Mouse (Mus musculus): ENCODE results near the gene Cped1. TPM values are rescaled to one million over a fixed set of nuclear protein-coding genes. Genes with fewer than 3 reads are reported as not detected.

Gene Cped1
- polyA plus RNA-seq, 1 experiment from 2014 or later = 5.0 TPM

DNA sequence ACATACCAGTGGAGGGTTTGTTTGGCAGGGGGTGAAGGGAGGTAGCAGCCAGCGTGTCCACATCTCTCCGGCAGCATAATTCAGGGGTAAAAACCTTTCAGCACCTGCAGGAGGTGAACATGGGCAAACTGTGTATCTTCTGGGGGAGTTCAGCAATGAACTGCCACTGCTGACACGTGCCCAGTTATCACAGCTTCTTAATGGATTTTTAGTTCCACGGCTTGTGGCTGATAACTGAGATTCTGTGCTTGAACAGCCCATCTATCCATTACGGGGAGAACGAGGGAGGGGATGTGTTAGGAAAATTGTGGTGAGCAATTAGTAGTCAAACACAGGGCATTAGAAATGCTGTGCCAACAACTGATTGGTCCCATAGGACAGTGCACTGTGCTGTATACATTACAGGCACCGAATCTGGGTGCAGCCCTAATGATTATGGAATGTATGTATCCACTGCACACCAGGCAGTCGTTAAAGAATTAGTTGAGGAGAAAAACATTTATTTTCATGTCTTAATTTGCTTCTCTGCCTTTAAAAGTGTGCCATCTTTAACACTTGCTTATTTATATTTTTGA lies 193.1 kb downstream of the Cped1 start:
- Histone ChIP-seq H3K4me3 (ENCODE audit: low read depth, low read length) (no peak overlapping the region), H3K27me3 (ENCODE audit: control insufficient read depth, insufficient read depth, low read depth, low read length) (no peaks in the 10 kb centered on the region), H3K36me3 (ENCODE audit: control insufficient read depth, insufficient read depth) (0 out of 2 replicates have a peak, but pooled peaks cover 2% of the 10 kb centered on the region), H3K9me3 (replicated peaks; ENCODE audit: control insufficient read depth, low read length) (no peaks in the 10 kb centered on the region), H3K9ac (ENCODE audit: low read depth, low read length) (no peak overlapping the region), H3K27ac (ENCODE audit: low read length) (no peak overlapping the region), H3K4me1 (ENCODE audit: control insufficient read depth, low read depth, low read length) (no peaks in the 10 kb centered on the region), H3K4me2 (ENCODE audit: low read depth, low read length) (no peak overlapping the region)
- WGBS (ENCODE audit: insufficient replicate concordance) = 63% methylated on average over 8 of the region's 8 CpGs
- no peak for ATAC-seq (ENCODE audit: low read depth)

DNA sequence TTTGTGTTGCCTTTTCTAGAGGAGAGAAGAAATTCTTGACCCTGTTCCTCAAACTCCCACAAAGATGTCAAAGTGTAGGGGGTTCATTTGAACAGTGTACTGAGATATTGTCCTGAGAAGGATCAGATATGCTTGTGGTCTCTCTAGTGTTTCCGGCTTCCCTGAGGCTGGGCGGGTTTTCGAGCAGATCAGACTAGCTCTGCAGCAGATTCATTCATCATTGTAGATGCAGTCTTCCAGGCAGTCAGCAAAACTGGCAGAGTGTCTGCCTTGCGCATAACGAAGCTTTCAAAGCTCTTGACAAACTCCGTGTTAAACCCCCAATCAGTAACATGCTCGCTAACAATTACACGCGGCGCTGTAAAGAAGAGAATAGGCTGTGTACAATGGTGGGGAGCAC lies 194.6 kb downstream of the Cped1 start:
- no peak overlapping the region for H3K4me2 ChIP-seq (ENCODE audit: low read depth, low read length)
- no peaks in the 10 kb centered on the region for H3K27me3 ChIP-seq (ENCODE audit: control insufficient read depth, insufficient read depth, low read depth, low read length)
- no peak for ATAC-seq (ENCODE audit: low read depth)
- 25% methylated on average over 10 of the region's 10 CpGs for WGBS (ENCODE audit: insufficient replicate concordance)
- H3K4me3 ChIP-seq (ENCODE audit: low read depth, low read length) = no peak overlapping the region
- no peaks in the 10 kb centered on the region for H3K36me3 ChIP-seq (ENCODE audit: control insufficient read depth, insufficient read depth)
- H3K27ac ChIP-seq (ENCODE audit: low read length) = no peak overlapping the region
- no peaks in the 10 kb centered on the region for H3K4me1 ChIP-seq (ENCODE audit: control insufficient read depth, low read depth, low read length)
- no peaks in the 10 kb centered on the region for H3K9me3 ChIP-seq (replicated peaks; ENCODE audit: control insufficient read depth, low read length)
- H3K9ac ChIP-seq (ENCODE audit: low read depth, low read length) = no peak overlapping the region

GRCm38 (mm10) chr6:22186967-22187366 lies 201.3 kb downstream of the Cped1 start:
- H3K4me2 ChIP-seq (ENCODE audit: low read depth, low read length) = no peak overlapping the region
- no peaks in the 10 kb centered on the region for H3K27me3 ChIP-seq (ENCODE audit: control insufficient read depth, insufficient read depth, low read depth, low read length)
- no peak for ATAC-seq (ENCODE audit: low read depth)
- no peaks in the 10 kb centered on the region for H3K9me3 ChIP-seq (replicated peaks; ENCODE audit: control insufficient read depth, low read length)
- no peak overlapping the region for H3K27ac ChIP-seq (ENCODE audit: low read length)
- H3K9ac ChIP-seq (ENCODE audit: low read depth, low read length) = no peak overlapping the region
- WGBS (ENCODE audit: insufficient replicate concordance) = 68% methylated on average over 8 of the region's 8 CpGs
- no peaks in the 10 kb centered on the region for H3K36me3 ChIP-seq (ENCODE audit: control insufficient read depth, insufficient read depth)
- no peaks in the 10 kb centered on the region for H3K4me1 ChIP-seq (ENCODE audit: control insufficient read depth, low read depth, low read length)
- H3K4me3 ChIP-seq (ENCODE audit: low read depth, low read length) = no peak overlapping the region

- H3K27ac ChIP-seq (ENCODE audit: low read length) = no peak overlapping the region
- H3K4me2 ChIP-seq (ENCODE audit: low read depth, low read length) = no peak overlapping the region
- 73% methylated on average over 24 of the region's 24 CpGs for WGBS (ENCODE audit: insufficient replicate concordance)
- ATAC-seq (ENCODE audit: low read depth) = peak; percentile 50; the same call in 1 of the 2 replicates
- H3K27me3 ChIP-seq (ENCODE audit: control insufficient read depth, insufficient read depth, low read depth, low read length) = no peaks in the 10 kb centered on the region
- no peak overlapping the region for H3K9ac ChIP-seq (ENCODE audit: low read depth, low read length)
- no peaks in the 10 kb centered on the region for H3K9me3 ChIP-seq (replicated peaks; ENCODE audit: control insufficient read depth, low read length)
- no peaks in the 10 kb centered on the region for H3K4me1 ChIP-seq (ENCODE audit: control insufficient read depth, low read depth, low read length)
- no peak overlapping the region for H3K4me3 ChIP-seq (ENCODE audit: low read depth, low read length)
- H3K36me3 ChIP-seq (ENCODE audit: control insufficient read depth, insufficient read depth) = no peaks in the 10 kb centered on the region
Observed at GRCm38 (mm10) chr6:22189346-22190335, 203.9 kb downstream of the Cped1 start.

DNA sequence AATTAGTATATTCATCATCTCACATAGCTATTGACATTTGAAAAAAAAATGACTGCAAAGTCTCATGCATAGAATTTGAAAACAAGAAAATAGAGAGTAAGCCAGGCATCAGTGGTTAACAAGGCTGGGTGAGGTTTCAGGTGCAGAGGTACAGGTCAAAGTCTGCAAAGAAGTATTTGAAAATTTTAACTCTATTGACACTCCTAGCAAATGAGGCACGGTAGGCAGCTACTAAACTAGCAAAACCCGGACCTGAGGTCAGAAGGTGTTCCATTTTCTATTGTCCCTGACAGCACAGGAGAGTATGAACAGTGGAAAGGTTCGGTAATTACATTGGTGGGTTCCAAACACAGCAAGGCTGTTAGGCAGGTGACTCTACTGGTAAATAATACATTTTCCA lies 212.9 kb downstream of the Cped1 start:
- 36% methylated on average over 3 of the region's 3 CpGs for WGBS (ENCODE audit: insufficient replicate concordance)

GRCm38 (mm10) chr6:22199473-22199872 lies 213.8 kb downstream of the Cped1 start:
- no peak overlapping the region for H3K9ac ChIP-seq (ENCODE audit: low read depth, low read length)
- no peak for ATAC-seq (ENCODE audit: low read depth)
- H3K36me3 ChIP-seq (ENCODE audit: control insufficient read depth, insufficient read depth) = no peaks in the 10 kb centered on the region
- WGBS (ENCODE audit: insufficient replicate concordance) = 59% methylated on average over 2 of the region's 2 CpGs
- no peak overlapping the region for H3K4me3 ChIP-seq (ENCODE audit: low read depth, low read length)
- no peaks in the 10 kb centered on the region for H3K27me3 ChIP-seq (ENCODE audit: control insufficient read depth, insufficient read depth, low read depth, low read length)
- H3K4me2 ChIP-seq (ENCODE audit: low read depth, low read length) = no peak overlapping the region
- H3K9me3 ChIP-seq (replicated peaks; ENCODE audit: control insufficient read depth, low read length) = no peaks in the 10 kb centered on the region
- H3K4me1 ChIP-seq (ENCODE audit: control insufficient read depth, low read depth, low read length) = no peaks in the 10 kb centered on the region
- no peak overlapping the region for H3K27ac ChIP-seq (ENCODE audit: low read length)

More for the DNA sequence above, 212.9 kb downstream of the Cped1 start:
- H3K9ac ChIP-seq (ENCODE audit: low read depth, low read length) = no peak overlapping the region
- H3K9me3 ChIP-seq (replicated peaks; ENCODE audit: control insufficient read depth, low read length) = no peaks in the 10 kb centered on the region
- no peaks in the 10 kb centered on the region for H3K36me3 ChIP-seq (ENCODE audit: control insufficient read depth, insufficient read depth)
- no peak overlapping the region for H3K4me3 ChIP-seq (ENCODE audit: low read depth, low read length)
- no peak overlapping the region for H3K4me2 ChIP-seq (ENCODE audit: low read depth, low read length)
- no peak overlapping the region for H3K27ac ChIP-seq (ENCODE audit: low read length)
- peak; percentile 54; the same call in 1 of the 2 replicates for ATAC-seq (ENCODE audit: low read depth)
- H3K4me1 ChIP-seq (ENCODE audit: control insufficient read depth, low read depth, low read length) = no peaks in the 10 kb centered on the region
- H3K27me3 ChIP-seq (ENCODE audit: control insufficient read depth, insufficient read depth, low read depth, low read length) = no peaks in the 10 kb centered on the region

DNA sequence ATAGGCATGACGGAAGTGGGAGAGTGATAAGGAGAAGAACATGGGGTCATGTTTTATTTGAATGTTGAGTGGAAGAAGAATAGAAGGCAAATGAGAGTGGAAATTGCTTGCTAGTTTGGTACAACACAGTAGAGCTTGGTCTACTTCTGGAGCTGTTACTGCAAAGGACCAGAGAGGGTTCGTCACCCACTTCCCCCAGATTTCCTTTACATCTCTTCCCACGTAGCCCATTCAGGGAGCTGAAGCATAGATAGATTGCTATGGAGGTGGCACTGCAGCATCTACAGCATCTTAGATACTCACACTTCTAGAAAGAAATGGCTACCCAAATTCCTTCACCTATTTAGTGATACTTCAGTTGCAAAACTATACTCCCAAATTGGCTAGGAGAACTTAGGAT lies 214.4 kb downstream of the Cped1 start:
- 61% methylated on average over 3 of the region's 3 CpGs for WGBS (ENCODE audit: insufficient replicate concordance)
- no peaks in the 10 kb centered on the region for H3K36me3 ChIP-seq (ENCODE audit: control insufficient read depth, insufficient read depth)
- no peak for ATAC-seq (ENCODE audit: low read depth)
- H3K27ac ChIP-seq (ENCODE audit: low read length) = no peak overlapping the region
- no peaks in the 10 kb centered on the region for H3K4me1 ChIP-seq (ENCODE audit: control insufficient read depth, low read depth, low read length)
- H3K27me3 ChIP-seq (ENCODE audit: control insufficient read depth, insufficient read depth, low read depth, low read length) = no peaks in the 10 kb centered on the region
- no peak overlapping the region for H3K4me2 ChIP-seq (ENCODE audit: low read depth, low read length)
- H3K9ac ChIP-seq (ENCODE audit: low read depth, low read length) = no peak overlapping the region
- no peaks in the 10 kb centered on the region for H3K9me3 ChIP-seq (replicated peaks; ENCODE audit: control insufficient read depth, low read length)
- no peak overlapping the region for H3K4me3 ChIP-seq (ENCODE audit: low read depth, low read length)

GRCm38 (mm10) chr6:22201879-22202278 lies 216.2 kb downstream of the Cped1 start:
- H3K36me3 ChIP-seq (ENCODE audit: control insufficient read depth, insufficient read depth) = no peaks in the 10 kb centered on the region
- WGBS (ENCODE audit: insufficient replicate concordance) = 73% methylated on average over 3 of the region's 3 CpGs
- H3K4me3 ChIP-seq (ENCODE audit: low read depth, low read length) = no peak overlapping the region
- H3K9me3 ChIP-seq (replicated peaks; ENCODE audit: control insufficient read depth, low read length) = no peaks in the 10 kb centered on the region
- no peaks in the 10 kb centered on the region for H3K27me3 ChIP-seq (ENCODE audit: control insufficient read depth, insufficient read depth, low read depth, low read length)
- H3K4me1 ChIP-seq (ENCODE audit: control insufficient read depth, low read depth, low read length) = no peaks in the 10 kb centered on the region
- H3K9ac ChIP-seq (ENCODE audit: low read depth, low read length) = no peak overlapping the region
- no peak overlapping the region for H3K4me2 ChIP-seq (ENCODE audit: low read depth, low read length)
- ATAC-seq (ENCODE audit: low read depth) = no peak
- H3K27ac ChIP-seq (ENCODE audit: low read length) = no peak overlapping the region
